Mouse (Mus musculus): ENCODE results near the gene Hddc2.

Gene Hddc2

GRCm38 (mm10) chr10:31354141-31354540, 41.0 kb downstream of the Hddc2 start:
- no peak for DNase-seq (ENCODE audit: low read depth, low spot score)

GRCm38 (mm10) chr10:31354886-31355461, 41.8 kb downstream of the Hddc2 start:
- DNase-seq (ENCODE audit: low read depth, low spot score): no peak

GRCm38 (mm10) chr10:31359749-31360148, 46.6 kb downstream of the Hddc2 start:
- DNase-seq (ENCODE audit: low read depth, low spot score): no peak

- peak; percentile 28 for DNase-seq (ENCODE audit: low read depth, low spot score)
These were observed 57.0 kb downstream of the Hddc2 start for GRCm38 (mm10) chr10:31370200-31370599.
